Mouse (Mus musculus) midbrain, embryonic 14.5 days (tissue): ENCODE data around the gene Tnn. TPM values are rescaled to one million over a fixed set of nuclear protein-coding genes. Genes with fewer than 3 reads are reported as not detected.

Source experiments
- ATAC-seq: fragments of 200-750 bp; cut with Nextera tagmentation; 2 replicates; pipeline ENCODE4 v1.8.0; 2017; ENCODE audit warnings: moderate number of reproducible peaks, moderate library complexity; ENCODE audit not compliant: low FRiP score, low TSS enrichment
- DNase-seq: peaks from one replicate; pipeline ENCODE4 v3.0.0-alpha.2; 2015
- H3K27ac ChIP-seq: fragments of 300-500 bp; sonication (generic); replicated peaks from 2 replicates; pipeline ENCODE4 v1.5.1; 2014; ENCODE audit warnings: mild to moderate bottlenecking, low read depth, low read length, moderate library complexity
- H3K27me3 ChIP-seq: fragments of 300-500 bp; sonication (generic); 2 replicates; pipeline ENCODE4 v1.6.1; 2014; ENCODE audit warnings: low read length, control low read depth, mixed read lengths; ENCODE audit not compliant: control insufficient read depth, insufficient read depth
- H3K36me3 ChIP-seq: fragments of 300-500 bp; sonication (generic); 2 replicates; pipeline ENCODE4 v1.6.1; 2014; ENCODE audit warnings: low read length, control low read depth; ENCODE audit not compliant: control insufficient read depth, insufficient read depth
- H3K4me1 ChIP-seq: fragments of 300-500 bp; sonication (generic); 2 replicates; pipeline ENCODE4 v1.6.1; 2014; ENCODE audit warnings: mild to moderate bottlenecking, antibody characterized with exemption, low read length, control low read depth; ENCODE audit not compliant: control insufficient read depth, insufficient read depth
- H3K4me2 ChIP-seq: fragments of 300-500 bp; sonication (generic); 2 replicates; pipeline ENCODE4 v1.6.1; 2014; ENCODE audit warnings: mild to moderate bottlenecking, low read length, moderate library complexity
- H3K4me3 ChIP-seq: fragments of 300-500 bp; sonication (generic); replicated peaks from 2 replicates; pipeline ENCODE4 v1.5.1; 2014; ENCODE audit warnings: low read depth, low read length
- H3K9ac ChIP-seq: fragments of 300-500 bp; sonication (generic); replicated peaks from 2 replicates; pipeline ENCODE4 v1.6.1; 2014; ENCODE audit warnings: mild to moderate bottlenecking, low read length, moderate library complexity
- H3K9me3 ChIP-seq: fragments of 300-500 bp; sonication (generic); 2 replicates; pipeline ENCODE4 v1.6.1; 2016; ENCODE audit warnings: low read length, control low read depth, mixed read lengths; ENCODE audit not compliant: control insufficient read depth
- WGBS: fragments of 180-500 bp; shearing (Covaris S2); extraction: QIAGEN DNeasy Blood & Tissue Kit; methylation state at CpG from one replicate; pipeline ENCODE4 v1.1.7; 2014; 5-methylcytosine and 5-hydroxymethylcytosine counted together
- polyA plus RNA-seq: library from polyadenylated mRNA; unstranded; fragments of >200 nt; fragmentation: Nextera tagmentation; extraction: Ambion mirVana; gene quantifications from 2 replicates; pipeline ENCODE4 v1.2.1, GENCODE M21; 2014

Tnn gene
- polyA plus RNA-seq, 1 experiment from 2014 or later = 0.04 TPM

DNA sequence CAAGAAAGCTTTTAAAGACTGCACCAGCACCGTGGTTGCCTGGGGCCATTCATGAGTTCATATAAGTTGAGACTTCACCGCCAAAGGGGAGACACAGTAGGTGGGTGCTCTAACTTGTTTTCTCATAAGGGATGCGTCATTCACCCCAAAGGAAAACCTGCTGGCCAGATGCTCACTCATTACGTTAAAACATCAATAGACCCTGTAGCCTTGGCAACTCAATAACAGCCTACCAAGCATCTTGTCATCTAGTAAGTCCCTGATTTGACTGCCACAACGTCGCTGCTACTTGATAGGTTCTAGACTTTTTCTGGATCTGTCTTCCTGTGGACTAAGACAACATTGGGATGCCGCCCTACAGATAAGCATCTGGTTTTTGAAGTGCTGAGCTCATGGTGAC lies 111.0 kb downstream of the Tnn start:
- no peak overlapping the region for H3K9ac ChIP-seq
- no peak overlapping the region for H3K4me3 ChIP-seq
- H3K27me3 ChIP-seq = no peaks in the 10 kb centered on the region
- WGBS = 83% methylated on average over 7 of the region's 7 CpGs
- no peak overlapping the region for H3K27ac ChIP-seq
- H3K4me1 ChIP-seq = peaks cover 9% of the 10 kb centered on the region
- H3K36me3 ChIP-seq = no peaks in the 10 kb centered on the region
- no peaks in the 10 kb centered on the region for H3K9me3 ChIP-seq
- H3K4me2 ChIP-seq = no peak overlapping the region
- DNase-seq (no peak), ATAC-seq (no peak)

DNA sequence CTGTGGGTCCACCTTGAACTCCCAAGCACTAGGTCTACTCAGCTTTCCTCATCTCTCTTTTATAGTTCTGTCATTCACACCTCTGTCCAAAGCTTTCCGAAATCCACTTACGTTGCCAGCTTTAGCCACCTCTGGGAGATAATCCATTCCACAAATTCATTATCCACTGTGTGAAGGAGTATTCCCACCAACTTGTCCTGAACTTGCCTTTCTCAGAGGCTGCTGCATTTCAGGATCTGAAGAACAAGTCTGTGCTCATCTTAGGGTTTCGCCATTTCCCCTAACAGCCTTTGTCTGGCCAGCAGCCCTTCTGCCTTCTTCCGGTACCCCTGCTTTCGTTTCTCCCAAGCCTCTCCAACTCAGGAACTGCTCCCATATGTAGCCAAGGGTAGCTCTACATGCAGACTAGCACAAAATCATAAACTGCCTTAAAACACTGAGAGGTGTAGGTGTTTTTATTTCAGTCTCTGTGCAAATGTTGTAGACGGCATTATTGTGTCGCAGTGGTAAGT lies 112.1 kb downstream of the Tnn start:
- ATAC-seq (no peak), DNase-seq (no peak)
- Histone ChIP-seq H3K27me3 (no peaks in the 10 kb centered on the region), H3K4me2 (no peak overlapping the region), H3K27ac (no peak overlapping the region), H3K36me3 (no peaks in the 10 kb centered on the region), H3K9ac (no peak overlapping the region), H3K4me3 (no peak overlapping the region), H3K9me3 (no peaks in the 10 kb centered on the region), H3K4me1 (peaks cover 9% of the 10 kb centered on the region)
- 93% methylated on average over 7 of the region's 7 CpGs for WGBS

DNA sequence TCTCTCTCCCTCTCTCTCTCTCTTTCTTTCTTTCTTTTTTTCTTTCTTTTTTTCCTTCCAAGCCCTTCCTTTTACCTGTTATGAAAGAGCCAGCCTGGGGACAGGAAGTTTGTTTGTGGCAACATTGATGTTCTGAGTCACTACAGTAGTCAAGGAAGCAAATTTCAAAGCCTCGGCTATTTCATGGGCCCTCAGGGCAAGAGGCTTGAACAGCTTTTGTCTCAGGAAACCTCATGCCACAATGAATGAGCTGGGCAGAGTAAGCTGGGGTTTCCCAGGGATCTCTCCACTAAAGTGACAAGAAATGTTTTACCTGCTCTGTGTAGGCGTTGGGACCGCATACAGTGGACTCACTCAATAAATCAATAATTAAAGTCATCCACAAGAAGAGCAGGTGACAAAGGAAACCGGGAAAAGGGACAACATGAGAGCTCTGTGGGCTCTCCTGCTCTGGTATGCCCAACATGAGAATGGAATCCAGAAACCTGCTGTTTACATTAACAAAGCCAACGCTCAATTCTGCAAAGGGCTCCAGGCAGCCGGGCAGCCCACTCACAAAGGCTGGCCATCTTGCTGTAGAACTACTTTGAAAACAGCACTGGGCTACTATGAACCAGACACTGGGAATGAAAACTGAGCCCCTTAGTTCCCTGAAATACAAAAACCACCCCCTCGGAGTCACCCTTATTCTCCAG lies 113.3 kb downstream of the Tnn start:
- H3K4me2 ChIP-seq = no peak overlapping the region
- H3K4me1 ChIP-seq = peaks cover 9% of the 10 kb centered on the region
- no peak overlapping the region for H3K4me3 ChIP-seq
- ATAC-seq (no peak), DNase-seq (no peak)
- no peak overlapping the region for H3K9ac ChIP-seq
- H3K27me3 ChIP-seq = no peaks in the 10 kb centered on the region
- no peak overlapping the region for H3K27ac ChIP-seq
- H3K9me3 ChIP-seq = no peaks in the 10 kb centered on the region
- WGBS = 72% methylated on average over 7 of the region's 7 CpGs
- no peaks in the 10 kb centered on the region for H3K36me3 ChIP-seq

DNA sequence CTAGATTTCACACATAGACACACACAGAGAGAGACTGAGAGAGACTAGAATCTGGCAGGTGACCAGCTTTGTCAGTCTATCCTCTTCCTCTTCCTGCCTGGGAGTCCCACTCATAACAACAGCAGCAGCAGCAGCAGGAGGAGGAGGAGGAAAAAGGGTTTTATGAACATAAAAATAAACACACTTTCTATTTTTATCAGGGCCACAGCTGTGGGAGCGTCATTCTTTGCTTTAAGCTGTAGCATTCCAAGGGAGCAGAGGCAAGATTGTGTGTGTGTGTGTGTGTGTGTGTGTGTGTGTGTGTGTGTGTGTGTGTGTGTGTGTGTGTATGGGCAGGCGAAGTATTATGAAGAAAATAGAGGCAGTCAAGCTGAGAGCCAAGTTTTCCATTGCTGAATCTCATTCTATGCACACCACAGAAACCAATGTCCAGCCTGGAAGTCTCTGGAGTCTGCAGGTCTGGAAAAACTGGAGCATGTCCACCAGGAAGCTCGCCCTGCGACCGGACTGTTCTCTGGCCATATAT lies 116.3 kb downstream of the Tnn start:
- no peaks in the 10 kb centered on the region for H3K27me3 ChIP-seq

DNA sequence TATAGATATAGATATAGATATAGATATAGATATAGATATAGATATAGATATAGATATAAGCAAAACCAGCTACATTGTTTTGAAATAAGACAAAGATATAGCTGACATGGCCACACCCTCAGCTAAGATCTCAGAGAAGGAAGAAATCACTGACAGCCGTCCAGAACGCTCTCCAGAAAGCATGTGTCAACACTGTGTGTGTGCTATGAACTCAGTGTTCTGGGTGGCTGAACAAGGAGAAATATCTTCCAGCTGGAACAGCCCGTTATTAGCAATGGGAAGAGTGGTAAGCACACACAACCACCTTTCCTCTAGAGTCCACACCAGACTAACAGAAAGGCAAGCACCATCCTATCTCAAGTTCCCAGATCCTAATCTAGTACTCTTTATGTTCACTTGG lies 117.8 kb downstream of the Tnn start:
- no peaks in the 10 kb centered on the region for H3K4me1 ChIP-seq
- no peak overlapping the region for H3K4me3 ChIP-seq
- no peaks in the 10 kb centered on the region for H3K27me3 ChIP-seq
- H3K9me3 ChIP-seq = no peaks in the 10 kb centered on the region
- H3K9ac ChIP-seq = no peak overlapping the region
- no peak for ATAC-seq
- WGBS = 71% methylated on average over 3 of the region's 3 CpGs
- DNase-seq = no peak
- no peak overlapping the region for H3K4me2 ChIP-seq
- no peak overlapping the region for H3K27ac ChIP-seq
- H3K36me3 ChIP-seq = no peaks in the 10 kb centered on the region

More for the DNA sequence above, 116.3 kb downstream of the Tnn start:
- no peaks in the 10 kb centered on the region for H3K9me3 ChIP-seq
- ATAC-seq (no peak), DNase-seq (no peak)
- H3K4me1 ChIP-seq = no peaks in the 10 kb centered on the region
- no peak overlapping the region for H3K4me2 ChIP-seq
- WGBS = 88% methylated on average over 5 of the region's 5 CpGs
- no peaks in the 10 kb centered on the region for H3K36me3 ChIP-seq
- H3K9ac ChIP-seq = no peak overlapping the region
- H3K27ac ChIP-seq = no peak overlapping the region
- no peak overlapping the region for H3K4me3 ChIP-seq

Other genes with a start within 250 kb of the Tnn start
- gene 4930523C07Rik, start 109.2 kb downstream of the Tnn start, polyA plus RNA-seq = 0.78 and 2.9 TPM in 2 replicates
- gene Mrps14, start 41.6 kb upstream of the Tnn start, polyA plus RNA-seq = 144 and 151 TPM in 2 replicates
- gene Cacybp, start 59.3 kb upstream of the Tnn start, polyA plus RNA-seq = 275 and 317 TPM in 2 replicates